Mouse (Mus musculus) monocyte, adult 5-6 weeks (primary cell): ENCODE measurements around the gene Pparg. TPM values are rescaled to one million over a fixed set of nuclear protein-coding genes. Genes with fewer than 3 reads are reported as not detected.

Experiments used
- ATAC-seq: fragments of 153-309, 156-312 bp; replicated peaks from 2 replicates; pipeline ENCODE4 v1.8.0; 2017; ENCODE audit warnings: mild to moderate bottlenecking; ENCODE audit not compliant: low TSS enrichment, insufficient number of reproducible peaks, severe bottlenecking, poor library complexity, low FRiP score
- total RNA-seq: library from RNA; stranded (forward); fragments of 200-1000, 200-491, 200-594 nt; gene quantifications from 3 replicates; pipeline ENCODE4 v1.2.3, GENCODE M21; 2017

The Pparg gene
- total RNA-seq, 1 experiment from 2014 or later = 76.0 TPM

DNA sequence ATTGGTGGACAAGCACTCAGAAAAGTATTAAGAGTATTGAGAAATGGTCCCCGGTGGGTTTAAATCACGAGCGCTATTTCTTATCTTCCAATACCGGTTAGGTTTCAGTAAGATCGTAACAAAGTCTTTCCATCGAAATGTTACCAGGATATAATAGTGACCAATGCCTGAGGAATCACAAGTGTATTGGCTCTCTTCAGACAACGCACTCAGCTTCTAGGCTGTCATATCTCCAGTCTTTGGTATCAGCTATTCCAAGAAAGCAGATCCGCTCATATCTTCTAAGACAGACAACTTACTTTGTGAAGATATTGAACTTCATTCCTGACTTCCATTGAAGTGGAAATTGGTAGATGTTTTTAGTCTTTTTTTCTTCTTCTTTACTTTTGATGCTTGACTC lies 15.7 kb upstream of the Pparg start:
- no peak for ATAC-seq

- ATAC-seq = no peak
These were observed 10.9 kb upstream of the Pparg start for GRCm38 (mm10) chr6:115349641-115350464.

DNA sequence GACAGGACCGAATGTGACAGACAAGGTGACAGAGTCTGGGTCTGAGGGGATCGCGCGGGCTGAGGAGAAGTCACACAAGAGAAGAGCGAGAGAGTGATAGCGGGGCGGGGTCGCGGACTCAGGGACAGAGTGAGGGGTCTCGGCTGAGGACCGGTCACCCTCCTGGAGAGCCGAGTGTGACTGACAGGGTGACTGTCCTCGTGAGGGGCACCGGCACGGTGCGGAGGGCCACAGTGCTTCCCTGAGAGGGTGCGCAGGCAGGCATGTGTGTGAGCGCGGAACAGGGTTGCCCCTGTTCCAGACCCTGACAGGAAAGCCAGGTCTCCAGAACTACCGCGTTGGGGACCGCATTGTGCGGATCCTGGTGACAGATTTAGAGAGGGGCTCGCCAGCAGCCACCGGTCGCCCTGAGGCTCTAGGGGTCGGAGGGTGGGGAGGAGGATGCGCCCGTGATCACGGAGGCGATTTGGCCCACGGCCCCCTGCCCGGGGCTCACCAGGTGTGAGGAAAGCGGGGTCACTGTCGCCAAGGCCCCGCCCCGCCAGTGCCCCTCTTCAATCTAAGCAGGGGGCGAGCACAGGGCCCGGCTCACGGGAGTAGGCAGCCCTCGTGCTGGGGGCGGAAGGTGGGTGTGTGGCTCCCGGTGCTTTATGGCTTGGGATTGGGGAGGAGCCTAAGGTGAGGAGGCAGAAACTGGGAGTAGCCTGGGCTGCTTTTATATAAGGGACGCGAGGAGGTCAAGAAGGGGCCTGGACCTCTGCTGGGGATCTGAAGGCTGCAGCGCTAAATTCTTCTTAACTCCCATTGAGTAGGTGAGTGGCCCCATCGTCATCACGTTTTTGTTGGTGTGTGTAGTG lies 1.1 kb downstream of the Pparg start:
- peak; percentile 44 for ATAC-seq

DNA sequence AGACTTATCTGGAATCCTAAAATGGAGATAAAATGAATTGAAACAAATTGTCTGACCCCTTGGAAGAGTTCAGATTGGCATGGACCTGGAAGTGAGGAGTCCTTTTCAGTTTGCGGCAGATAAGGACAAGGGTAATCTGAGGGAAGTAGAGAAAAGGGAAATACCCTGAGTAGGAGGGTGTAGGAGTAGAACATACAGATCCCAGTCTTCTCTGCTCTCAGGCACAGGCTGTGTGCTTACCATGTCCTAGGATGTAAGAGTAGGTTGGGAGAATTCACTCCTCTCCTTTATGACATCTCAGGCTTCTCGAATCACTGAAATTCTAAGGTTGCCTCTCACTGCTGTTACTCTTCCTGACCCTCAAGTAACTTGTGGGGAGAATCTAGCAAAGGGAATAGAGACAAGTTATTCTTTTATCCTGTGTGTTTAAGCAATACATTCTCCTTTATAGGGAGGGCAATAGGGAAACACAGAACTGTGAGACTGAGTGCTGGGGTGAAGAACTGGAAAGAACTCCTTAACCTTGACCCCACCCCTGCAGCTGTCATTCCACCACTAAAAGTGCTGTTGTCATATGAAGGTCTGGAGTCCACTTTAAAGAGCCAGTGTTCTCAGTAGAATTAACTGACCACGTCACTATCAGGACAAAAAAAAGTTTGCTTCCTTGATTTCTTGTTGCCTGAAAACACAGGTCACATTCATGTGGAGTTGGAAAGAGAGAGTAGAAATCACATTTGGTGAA lies 6.3 kb downstream of the Pparg start:
- ATAC-seq = no peak; the same call in 1 of the 2 replicates

DNA sequence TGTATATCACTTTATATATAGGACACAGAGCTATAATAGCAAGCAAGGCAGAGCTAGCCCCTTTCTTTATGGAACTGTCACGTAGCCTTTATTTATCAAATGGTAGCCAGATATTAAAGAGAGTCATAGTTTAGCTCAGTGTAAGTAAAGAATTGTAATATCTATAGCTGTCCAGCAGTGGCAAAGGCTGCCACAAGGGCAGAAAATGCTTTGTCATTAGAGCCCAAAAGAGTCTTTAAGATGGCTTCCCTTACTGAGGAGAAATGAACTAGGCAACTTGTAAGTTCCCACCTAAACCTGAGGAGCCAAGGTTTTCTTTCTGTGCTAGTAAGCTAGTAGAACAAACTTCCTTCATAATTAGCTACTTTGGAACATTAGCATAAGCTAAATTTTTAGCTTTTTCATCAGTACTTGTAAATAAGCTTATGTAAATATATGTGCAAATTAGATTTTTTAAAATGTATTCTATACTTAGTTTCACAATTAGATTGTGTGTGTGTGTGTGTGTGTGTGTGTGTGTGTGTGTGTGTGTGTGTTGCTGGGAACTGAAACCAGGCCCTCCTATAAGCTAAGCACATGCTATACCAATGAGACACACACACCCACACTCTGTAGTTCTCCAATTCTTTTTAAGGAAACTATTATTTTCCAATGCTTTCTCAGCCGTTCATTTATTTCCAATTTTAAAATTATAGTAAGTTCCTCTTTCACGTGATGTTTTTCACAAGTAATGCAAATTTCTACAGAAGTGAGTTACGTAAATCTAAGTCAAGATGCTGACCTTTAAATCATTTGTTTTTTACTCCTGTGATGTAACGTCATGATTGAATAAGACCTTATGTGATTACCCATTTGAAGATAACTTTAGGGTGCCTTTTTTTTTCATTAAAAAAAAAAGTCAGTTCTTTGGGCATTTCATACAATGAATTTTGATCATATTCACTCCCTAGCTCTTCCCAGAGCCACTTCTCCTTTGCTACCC lies 14.4 kb downstream of the Pparg start:
- ATAC-seq = peak; percentile 80

DNA sequence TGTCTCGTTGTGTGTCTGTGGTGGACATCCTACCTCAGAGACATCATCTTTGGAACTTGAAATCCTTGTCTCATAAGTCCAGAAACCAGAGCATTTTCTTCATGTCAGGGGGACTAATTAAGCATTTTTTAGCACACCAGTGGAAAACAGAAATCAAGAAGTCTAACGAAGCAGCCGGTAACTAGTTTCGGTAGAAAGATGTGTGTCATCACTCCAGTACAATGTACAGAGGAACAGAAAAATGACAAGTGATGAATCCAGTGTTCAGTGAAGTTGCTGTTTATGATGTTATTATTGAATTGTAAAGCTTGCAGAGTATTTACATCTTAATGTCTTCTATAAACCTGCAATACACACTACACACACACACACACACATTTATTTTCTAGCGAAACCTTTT lies 19.8 kb downstream of the Pparg start:
- peak; percentile 14; the same call in 1 of the 2 replicates for ATAC-seq

DNA sequence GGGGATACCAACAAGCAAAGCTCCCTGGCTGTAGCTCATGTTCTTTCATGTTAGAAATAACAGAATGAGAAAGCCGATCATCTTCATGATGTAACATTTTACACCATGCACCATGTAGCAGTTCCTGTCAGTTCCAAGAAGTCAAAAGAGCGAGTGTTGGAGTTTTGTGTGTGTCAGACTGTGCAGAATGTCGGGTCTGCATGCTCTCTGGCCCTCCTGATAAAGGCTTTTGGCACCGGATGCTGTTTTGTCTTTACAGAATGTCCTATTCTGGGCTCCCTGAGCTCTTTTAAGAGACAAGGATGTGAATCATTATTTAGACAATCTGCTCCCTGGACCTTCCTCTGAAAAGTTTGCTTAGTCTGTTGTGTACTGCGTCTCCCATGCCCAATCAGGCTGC lies 22.0 kb downstream of the Pparg start:
- ATAC-seq = no peak

- no peak for ATAC-seq
These were observed 29.3 kb downstream of the Pparg start for GRCm38 (mm10) chr6:115389945-115390540.

GRCm38 (mm10) chr6:115396911-115397310 lies 36.2 kb downstream of the Pparg start:
- ATAC-seq = no peak

GRCm38 (mm10) chr6:115404354-115404753 lies 43.6 kb downstream of the Pparg start:
- ATAC-seq = no peak

- ATAC-seq = no peak
These were observed 50.7 kb downstream of the Pparg start for GRCm38 (mm10) chr6:115411477-115411876.

DNA sequence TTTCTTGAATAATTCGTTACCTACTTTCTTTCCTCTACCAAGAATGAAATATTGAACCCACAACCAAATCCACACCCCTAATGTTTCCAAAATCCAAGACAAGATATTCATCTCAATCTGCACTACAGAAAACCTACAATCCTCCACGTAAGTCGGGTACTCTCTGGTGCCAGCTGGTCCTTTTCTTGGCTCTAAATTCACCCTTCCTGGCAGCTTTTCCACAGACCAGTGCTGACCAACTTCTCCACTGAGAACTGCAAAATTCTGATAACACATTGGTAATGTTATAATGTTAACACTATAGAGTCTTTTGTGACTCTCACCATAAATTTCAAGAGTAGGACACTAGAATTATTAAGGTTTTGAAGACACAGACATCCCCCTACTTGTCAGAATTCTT lies 57.4 kb downstream of the Pparg start:
- ATAC-seq = no peak

- no peak for ATAC-seq
These were observed 58.2 kb downstream of the Pparg start for GRCm38 (mm10) chr6:115418964-115419363.

- ATAC-seq = no peak
These were observed 60.2 kb downstream of the Pparg start for GRCm38 (mm10) chr6:115420963-115421362.

DNA sequence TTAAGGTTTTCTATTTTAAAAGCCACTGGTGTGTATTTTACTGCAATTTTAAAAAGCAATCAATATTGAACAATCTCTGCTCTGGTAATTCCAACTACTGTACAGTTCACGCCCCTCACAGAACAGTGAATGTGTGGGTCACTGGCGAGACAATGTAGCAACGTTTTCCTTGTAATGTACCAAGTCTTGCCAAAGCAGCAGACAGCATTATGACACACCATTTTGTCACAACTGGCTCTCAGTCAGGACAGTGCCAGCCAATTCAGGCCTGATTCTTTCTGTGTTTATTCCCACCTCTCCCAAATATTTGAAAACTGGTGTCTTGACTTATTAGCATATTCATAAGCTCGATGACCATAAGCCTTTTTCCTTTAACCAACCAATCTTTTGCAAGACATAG lies 60.9 kb downstream of the Pparg start:
- ATAC-seq = no peak

- ATAC-seq = peak; percentile 43; the same call in 1 of the 2 replicates
These were observed 63.7 kb downstream of the Pparg start for GRCm38 (mm10) chr6:115424433-115424832.

GRCm38 (mm10) chr6:115432726-115433125 lies 72.0 kb downstream of the Pparg start:
- ATAC-seq = no peak

DNA sequence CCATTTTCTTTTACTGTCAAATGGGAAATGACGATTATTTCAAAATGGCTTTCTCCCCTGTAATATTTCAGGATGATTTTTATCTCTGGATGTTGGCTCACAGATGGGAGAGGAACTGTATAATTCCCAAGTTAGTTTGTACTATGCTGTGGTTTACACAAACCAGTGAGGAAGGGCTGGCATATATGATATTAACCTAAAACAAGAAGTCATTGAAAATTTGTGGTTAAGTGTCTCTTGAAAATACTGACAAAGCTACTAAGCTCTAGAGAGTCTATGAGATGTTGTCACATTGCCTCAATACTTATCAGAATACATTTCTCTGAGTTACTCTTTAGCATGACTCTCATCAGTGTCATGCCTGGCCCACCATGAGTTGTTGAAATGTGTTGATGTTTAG lies 73.3 kb downstream of the Pparg start:
- no peak for ATAC-seq
